Mouse (Mus musculus) urinary bladder, postnatal 10 days (tissue): ENCODE data around the gene Ugt1a6b.
"Not testable (repeated sequence)": the region's sequence is repeated elsewhere in the genome, so short reads cannot be mapped to it uniquely, and the experiment has no call there.

Experiments used
- DNase-seq: peaks from one replicate; pipeline ENCODE4 v3.0.0; 2022; ENCODE audit warnings: low spot score

Ugt1a6b gene

DNA sequence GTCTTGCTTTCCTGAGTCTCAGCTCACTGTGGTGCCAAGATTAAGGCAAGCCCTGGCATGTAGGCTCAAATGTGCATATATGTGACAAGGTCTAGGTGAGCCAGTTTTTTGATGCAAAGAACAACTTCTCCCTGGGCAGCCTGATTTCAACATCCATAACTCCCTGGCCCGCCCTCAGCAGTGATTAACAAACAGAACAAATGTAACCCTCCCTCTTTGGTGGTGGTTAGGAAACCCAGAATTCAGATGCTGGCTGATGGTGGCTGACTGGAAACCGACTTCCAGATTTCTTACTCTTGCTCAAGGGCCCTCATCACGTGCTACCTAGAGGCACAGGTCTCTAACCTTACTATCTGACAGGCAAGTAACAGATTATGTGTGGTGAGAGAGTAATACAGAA, at the start of gene Ugt1a6b:
TSS of gene Ugt1a6b (plus strand) at position 234 of the 400 bp plus-strand sequence.
- not testable (repeated sequence) for DNase-seq

DNA sequence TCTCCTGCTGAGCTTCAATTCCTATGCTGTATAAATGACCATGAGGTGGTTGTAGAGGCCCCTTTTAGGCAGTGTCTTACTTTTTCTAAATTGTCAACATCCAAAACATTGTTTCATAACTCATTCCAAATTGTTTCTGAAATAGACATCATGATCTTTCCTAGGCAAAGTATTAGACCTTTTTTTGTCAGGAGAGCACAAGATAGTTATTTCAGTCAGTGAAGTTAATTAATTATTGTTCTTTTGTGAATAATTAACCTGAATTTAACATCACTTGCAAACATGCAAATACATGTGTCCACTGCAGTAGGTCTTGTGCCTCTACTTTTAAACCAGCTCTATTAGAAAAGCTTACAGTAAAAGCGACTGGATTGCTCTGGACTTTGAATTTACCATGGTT, 48.0 kb upstream of the Ugt1a6b start, which contains the start of gene Ugt1a10:
TSS of gene Ugt1a10 (plus strand) at position 301 of the 400 bp plus-strand sequence.
- DNase-seq, result no peak

DNA sequence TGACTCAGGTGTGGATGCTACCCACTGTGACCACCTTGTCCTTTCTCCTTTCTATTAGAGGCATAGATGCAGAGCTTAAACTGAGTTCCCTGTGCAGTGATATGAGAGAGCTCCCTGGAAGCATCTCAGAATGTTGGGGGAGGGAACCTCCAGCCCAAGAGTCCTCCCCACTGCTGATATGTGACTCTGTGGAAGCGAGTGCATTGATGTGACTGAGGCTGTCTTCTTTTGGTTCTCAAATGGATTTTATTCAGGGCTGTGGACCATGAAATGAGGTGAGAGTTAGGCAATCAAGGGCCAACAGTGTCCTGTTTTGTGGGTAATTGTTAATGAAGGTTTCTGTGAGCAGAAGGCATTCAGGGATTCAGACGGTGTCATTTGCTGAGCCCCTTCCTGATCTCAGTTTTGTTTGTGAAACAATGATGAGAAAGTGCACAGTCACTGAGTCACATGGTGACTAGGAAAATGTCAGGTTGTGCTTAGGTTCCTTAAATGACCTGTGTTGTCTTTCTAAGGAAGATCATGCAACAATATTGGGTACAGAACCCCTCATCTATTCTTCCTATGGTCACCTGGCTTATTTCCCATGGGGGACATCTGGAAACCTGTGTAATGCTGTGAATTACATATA, 36.5 kb upstream of the Ugt1a6b start:
- not testable (repeated sequence) for DNase-seq

DNA sequence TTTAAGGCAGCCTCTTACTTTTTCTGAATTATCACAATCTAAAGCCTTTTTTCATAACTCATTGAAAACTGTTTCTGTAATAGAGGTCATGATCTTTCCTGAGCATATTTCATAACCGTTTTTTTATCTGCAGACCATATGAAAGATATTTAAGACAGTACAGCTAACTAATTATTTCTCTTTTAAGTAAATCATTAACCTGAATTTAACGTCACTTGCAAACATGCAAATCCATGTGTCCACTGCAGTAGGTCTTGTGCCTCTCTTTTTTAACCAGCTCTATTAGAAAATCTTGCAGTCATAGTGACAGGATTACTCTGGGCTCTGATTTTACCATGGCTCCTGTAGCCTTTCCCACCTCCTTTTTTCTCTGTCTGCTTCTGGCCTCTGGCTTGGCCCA, 32.6 kb upstream of the Ugt1a6b start, which contains the start of gene Ugt1a9:
TSS of gene Ugt1a9 (plus strand) at position 306 of the 400 bp plus-strand sequence.
- no peak for DNase-seq

DNA sequence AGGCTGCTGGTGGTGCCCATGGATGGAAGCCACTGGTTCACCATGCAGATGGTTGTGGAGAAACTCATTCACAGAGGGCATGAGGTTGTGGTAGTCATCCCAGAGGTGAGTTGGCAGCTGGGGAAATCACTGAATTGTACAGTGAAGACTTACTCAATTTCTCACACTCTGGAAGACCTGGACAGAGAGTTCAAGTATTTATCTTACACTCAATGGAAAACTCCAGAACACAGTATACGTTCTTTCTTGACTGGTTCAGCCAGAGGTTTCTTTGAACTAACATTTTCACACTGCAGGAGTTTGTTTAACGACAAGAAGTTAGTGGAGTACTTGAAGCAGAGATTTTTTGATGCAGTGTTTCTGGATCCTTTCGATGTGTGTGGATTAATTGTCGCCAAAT, 32.1 kb upstream of the Ugt1a6b start:
- no peak for DNase-seq

DNA sequence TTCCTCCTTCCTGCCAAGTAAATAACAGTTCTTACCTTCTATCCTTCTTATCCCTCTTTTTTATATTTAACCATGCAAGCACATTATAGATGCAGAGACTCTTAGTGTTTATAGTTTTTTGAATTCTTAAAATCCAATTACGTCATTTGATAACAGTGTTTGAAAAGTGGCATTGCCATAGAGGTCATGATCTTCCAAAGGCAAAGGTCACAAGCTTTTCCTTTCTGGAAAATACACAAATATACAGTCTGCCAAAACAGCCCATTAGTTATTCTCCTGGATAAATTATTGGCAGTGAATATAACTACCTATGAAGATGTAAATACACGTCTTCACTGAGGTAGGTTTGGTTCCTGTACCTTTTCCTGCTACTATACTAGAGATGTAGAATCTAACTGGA, 28.6 kb upstream of the Ugt1a6b start:
- no peak for DNase-seq

DNA sequence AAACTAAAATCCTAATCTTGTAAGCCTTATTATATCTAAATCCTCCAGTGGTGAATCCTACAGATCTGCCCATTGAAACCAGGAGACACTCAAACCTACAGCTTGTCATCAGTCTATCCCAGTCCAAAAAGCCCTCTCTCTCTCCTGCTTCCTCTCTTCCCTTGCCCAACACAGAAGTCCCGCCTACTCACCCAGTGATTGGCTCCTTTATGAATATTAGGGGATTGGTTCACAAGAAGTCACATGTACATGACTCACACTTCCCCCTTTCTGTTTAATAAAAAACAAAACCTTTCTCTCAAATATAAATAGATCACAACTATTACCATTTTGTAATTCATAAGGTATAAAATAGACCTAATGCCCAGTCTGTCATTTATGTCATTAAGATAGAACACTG, 25.9 kb upstream of the Ugt1a6b start:
- DNase-seq, result no peak

DNA sequence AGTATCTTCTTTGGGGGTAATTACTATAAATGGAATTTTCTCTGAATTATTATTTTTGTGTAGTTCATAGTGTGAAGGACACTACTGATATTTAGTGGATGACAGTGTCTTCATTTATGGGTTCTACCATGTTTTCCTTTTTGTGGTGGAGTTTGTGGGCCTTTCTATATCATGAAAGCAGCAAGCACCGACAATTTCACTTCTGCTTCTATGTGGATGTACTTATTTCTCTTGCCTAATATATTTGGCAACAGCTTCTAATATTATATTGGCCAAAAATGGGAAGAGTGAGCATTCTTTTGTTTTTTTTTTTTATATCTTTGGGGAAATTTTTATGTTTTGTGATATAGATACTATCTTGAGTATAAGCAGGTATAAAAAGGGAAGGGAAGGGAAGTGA, 21.4 kb upstream of the Ugt1a6b start:
- DNase-seq, result no peak

DNA sequence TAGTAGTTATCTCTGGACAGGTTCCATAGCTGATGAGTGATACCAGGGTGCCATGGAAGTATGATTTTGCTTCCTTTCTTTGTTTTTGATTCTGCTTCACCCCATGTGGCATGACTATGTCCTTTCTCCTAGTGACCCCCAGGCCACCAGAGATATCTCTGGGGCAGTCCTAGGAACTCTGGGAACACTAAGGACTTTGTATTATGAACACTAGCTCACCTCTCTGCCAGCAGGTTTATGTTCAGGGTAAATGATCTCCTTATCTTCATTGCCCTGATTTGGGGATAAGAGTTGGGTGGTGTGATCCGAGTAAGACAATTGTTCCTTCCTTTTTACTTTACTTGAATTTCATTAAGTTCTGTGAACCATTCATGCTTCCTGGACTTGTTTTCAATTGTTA, 16.9 kb upstream of the Ugt1a6b start:
- DNase-seq, result no peak

DNA sequence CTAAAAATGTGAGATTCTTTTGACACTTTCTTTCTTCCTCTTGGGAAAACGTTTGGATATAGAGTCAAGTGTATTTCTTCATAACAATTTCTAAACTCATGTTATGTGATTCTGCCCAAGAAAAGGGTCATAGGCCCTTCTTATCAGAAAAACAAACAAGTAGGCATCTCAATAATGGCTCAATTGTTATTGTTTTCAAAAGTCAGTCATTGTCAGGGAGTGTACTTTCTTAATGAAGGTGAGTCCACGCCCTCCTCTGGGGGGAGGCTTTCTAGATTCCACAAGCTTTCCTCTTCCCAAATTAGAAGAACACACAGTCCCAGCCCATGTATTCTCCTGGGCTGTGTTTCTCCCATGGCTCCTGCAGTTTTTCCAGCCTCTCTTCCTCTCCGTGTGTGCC, 15.5 kb upstream of the Ugt1a6b start, which contains the start of gene Ugt1a8:
TSS of gene Ugt1a8 (plus strand) at position 301 of the 400 bp plus-strand sequence.
- DNase-seq, result no peak

DNA sequence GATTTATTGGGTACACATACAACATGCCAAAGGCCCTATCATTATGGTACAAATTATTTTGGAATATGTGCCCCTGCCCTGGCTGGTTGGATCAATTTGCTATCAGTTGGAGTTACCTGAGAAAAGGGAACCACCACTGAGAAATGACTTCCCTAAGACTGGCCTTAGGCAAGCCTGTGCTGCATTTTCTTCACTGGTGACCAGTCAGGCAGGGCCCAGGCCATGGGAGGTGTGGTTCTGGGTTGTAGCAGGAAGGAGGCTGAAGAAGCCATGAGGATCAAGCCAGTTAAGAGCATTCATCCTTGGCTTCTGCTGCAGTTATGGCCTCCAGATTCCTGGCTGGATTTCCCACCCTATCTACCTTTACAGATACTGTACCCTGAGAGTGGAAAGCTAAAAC, 10.7 kb upstream of the Ugt1a6b start:
- DNase-seq, result no peak

DNA sequence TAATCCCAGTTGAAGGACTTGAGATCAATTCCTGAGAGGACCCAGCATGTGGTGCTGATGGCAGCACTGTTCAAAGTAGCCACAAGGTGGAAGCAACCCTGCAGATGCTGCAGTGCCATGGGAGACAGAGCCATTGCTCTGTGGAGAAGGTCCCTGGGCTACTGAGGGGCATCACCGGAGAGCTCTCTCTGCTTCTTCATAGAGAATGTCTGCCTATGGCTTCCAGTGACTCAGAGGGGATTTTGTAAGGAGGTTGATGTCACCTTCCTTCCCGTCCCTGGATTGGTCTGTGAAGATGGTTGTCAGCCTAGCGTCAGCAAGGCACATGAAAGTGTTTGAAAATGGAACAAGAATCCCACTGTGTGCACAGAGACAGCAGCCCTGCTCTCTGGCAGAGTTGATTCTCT, 8.8 kb upstream of the Ugt1a6b start:
- DNase-seq, result not testable (repeated sequence)

DNA sequence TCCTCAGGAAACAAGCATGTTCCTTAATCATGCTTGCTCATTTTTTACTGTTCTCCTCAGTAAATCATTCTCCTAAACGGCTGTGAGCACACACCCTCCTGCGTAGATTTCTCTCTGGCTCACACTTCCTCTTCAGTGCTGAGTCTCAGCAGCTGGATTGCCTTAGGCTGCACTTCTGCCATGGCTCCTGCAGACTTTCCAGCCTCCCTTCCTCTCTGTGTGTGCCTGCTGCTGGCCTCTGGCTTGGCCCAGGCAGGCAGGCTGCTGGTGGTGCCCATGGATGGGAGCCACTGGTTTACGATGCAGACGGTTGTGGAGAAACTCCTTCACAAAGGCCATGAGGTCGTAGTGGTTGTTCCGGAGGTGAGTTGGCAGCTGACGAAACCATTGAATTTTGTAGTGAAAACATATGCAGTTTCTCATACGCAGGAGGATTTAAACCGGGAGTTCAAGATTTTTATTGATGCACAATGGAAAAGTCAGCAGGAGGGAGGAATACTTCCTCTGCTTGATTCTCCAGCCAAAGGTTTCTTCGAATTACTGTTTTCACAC, 8.0 kb upstream of the Ugt1a6b start, which contains the start of gene Ugt1a7c:
TSS of gene Ugt1a7c (plus strand) at position 122 of the 552 bp plus-strand sequence.
- DNase-seq, result no peak

DNA sequence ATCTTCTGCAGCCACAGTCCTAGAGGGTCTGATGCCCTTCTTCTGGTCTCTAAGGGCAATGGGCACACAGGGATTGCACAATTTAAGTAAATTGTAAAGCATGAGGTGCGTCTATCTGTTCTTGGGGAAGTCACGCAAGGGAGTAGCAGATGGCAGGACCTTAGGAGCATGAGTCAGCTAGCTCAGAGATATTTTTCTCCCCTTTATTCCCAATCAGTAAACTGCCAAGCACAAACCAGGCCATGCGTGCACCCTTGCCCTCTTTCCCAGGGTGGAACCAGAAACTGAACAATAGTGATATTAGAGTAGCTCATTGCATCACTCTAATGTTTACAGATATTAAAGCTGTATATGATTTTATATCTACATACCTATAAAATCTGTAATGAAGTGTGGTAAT, 4.5 kb upstream of the Ugt1a6b start:
- not testable (repeated sequence) for DNase-seq

DNA sequence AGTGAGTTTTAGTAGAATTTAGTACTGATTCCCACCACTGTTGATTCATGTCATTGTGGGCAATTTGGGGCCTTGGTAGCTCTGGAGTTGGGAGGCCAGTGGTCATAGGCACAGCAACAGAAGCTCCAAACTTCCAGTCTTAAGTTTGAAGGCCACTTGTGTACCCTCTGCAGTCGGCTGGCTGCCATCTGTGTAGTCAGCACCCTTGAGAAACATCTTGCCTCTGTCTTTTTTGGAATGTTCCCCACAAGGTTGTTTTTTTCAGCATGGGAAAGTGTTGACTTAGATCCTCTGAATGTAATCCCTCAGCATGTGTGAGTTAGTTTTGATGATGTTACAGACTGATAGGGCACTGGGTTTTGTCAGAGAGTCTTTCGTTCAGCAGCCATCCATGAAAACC, 3.4 kb upstream of the Ugt1a6b start:
- DNase-seq, result not testable (repeated sequence)

DNA sequence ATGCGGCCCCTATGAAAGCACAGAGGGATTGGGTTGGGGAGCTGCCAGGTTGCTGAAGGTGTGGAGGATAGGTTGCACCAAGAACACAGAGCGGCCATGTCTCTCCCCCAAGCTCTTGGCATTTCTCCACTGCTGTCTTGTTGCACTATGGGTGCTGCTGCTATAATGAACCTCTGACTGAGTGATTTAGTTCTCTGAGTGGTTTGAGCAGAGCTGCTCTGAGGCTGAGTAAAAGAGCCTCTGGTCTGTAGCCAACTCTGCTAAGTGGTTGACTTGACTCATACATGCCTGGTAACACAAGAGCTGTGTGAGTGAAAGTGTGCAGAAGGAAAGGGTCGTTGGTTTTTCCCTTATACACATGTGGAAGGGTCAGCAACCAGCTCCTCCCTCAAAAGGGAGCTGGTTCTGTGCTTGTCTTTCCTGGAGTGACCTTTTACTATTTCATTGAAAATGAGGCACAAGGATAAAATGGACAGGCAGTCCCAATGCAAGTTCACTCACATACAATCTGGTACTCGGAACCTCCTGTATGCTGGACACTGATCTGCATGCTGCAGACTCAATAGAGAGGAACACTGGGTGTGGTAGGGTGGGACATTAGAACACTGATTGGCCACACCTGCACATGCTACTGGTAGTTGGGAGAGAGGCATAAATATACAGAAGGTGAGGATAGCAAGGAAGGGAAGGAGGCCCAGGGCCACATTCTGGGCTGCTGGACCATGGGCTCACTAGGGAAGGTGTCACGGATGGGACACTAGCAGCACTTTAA, 831 bp downstream of the Ugt1a6b start:
- not testable (repeated sequence) for DNase-seq

DNA sequence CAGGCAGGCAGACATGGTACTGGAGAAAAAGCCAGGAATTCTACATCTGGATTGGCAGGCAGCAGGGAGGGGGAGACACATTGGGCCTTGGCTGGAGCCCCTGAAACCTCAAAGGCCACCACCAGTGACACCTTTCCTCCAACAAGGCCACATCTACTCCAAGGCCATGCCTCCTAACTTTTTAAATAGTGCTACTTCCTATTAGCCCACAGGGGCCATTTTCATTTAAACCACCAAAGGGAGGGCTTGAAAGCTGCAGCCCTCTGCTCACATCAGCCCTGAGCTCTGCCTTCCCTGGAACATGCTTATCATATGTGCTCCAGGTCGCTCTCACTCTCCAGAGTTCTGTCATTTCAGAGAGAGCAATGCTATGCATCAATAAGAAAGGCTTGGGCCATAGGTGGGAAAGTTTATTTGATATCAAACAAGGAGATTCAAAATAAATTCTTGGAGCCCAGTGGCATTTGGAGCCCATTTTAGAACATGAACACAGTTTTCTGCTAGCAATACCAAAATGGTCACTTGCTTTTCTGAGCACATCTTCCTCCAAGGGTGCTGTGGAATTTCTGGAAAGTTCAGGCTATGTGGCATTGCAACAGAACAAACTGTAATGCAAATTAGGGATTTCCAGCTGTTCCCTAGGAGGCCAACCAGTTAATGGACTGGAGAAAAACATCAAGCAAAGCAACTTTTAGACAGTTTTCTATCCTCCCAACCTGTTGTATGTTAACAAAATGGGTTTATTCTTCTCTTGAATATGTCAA, 1.8 kb downstream of the Ugt1a6b start:
- no peak for DNase-seq

DNA sequence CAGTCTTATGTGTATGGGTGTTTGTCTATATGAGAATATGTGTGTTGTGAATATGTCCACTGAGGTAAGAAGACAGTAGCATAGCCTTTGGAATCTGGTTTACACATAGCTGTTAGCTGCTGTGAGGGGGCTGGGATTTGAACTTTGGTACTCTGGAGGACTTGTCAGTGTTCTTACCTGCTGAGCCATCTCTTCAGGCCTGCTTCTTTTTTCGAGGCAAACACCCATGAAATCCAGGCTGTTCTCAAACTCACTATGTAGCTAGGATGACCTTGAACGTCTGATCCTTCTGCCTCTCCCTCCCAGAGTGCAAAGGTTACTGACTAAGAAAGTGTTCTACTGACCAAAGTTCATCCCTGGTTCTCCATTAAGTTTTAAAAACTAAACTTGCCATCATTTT, 2.6 kb downstream of the Ugt1a6b start:
- DNase-seq, result no peak

DNA sequence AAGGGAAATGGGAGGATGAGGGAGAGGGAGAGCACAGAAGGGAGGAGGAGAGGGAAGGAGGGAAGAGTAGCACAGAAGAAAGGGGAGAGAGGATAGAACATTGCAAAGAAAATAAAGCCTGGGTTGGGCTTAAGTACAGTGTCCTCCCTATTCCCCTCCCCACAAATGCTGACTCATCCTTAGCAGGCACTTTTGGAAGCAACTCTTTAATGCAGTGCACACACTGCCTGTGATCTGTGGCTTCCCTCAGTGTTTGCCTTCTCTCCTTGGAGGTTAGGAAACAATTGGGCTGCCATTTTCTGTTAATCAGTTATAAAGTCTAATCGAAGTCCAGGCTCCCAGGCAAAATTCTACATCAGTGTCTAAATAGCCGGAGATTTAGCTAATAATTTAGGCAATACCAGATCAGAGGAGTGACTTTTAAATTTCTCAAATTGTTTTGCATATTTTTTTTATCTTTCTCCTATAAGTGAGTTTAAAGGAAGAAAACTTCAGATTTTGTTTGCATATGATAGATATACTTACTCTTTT, 6.0 kb downstream of the Ugt1a6b start:
- not testable (repeated sequence) for DNase-seq

DNA sequence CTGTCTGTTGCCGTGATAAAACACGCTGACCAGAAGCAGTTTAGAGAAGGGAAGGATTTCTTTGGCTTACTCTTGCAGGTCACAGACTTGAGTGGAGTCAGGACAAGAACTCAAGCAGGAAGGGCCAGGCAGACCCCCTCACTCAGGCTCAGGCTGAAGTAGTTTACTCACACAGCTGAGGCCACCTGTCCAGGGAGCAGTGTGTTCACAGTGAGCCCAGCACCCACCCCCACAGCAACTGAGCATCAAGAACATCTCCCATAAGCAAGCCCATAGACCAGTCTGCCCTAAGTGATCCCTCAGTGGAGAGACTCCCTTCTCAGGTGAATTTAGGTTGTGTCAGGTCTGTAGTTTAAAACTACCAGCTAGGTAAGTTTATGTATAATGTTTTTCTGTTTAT, 6.6 kb downstream of the Ugt1a6b start:
- not testable (repeated sequence) for DNase-seq

DNA sequence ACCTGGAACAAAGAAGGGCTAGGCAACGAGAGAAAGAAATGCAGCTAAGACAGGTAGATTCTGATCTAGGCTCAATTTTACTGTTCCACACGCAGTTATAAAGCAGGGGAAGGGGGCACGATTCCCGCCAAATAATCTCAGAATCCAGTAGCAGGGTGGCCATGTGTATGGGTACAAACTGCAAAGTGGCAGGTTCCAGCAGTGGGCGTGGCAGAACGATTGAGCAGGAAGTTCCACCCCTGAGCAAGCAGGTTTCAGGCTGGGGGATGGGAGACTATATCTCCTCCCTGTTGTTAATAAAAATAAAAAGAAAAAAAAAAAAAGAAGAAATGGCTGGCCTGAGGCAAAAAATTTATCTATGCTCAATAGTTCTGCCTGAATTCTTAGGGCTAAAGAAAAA, 9.7 kb downstream of the Ugt1a6b start:
- not testable (repeated sequence) for DNase-seq

DNA sequence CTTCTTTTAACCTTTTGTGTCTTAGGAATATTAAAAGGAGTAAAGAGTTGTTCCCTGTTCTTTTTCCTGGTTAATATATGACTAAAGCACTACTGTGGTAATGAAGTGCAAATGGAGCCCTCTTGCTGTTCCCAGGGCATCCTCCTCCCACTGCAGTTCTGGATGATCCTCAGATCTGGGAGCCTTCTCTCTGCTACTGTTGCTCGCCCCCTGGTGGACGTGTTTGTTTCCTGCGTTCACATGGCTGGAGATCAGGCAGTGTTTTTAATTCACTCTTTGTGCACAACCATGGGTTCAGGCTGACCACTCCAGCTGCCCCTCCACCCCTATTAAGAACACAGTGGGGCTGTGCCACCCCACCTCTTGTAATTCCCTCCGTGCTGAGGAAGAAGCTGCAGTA, 17.5 kb downstream of the Ugt1a6b start:
- not testable (repeated sequence) for DNase-seq
